Mouse (Mus musculus) midbrain, embryonic 11.5 days (tissue): ENCODE results near the gene Slc24a3. TPM values are rescaled to one million over a fixed set of nuclear protein-coding genes. Genes with fewer than 3 reads are reported as not detected.

ENCODE experiments used
- ATAC-seq: fragments of 200-750 bp; cut with Nextera tagmentation; 2 replicates; pipeline ENCODE4 v1.8.0; 2017; ENCODE audit warnings: moderate TSS enrichment, moderate library complexity; ENCODE audit not compliant: low FRiP score
- DNase-seq: peaks from one replicate; pipeline ENCODE4 v3.0.0; 2015; ENCODE audit warnings: low spot score; ENCODE audit errors: missing footprints
- H3K27ac ChIP-seq: fragments of 300-500 bp; sonication (generic); 2 replicates; pipeline ENCODE4 v1.5.1; 2014; ENCODE audit warnings: low read depth, low read length
- H3K27me3 ChIP-seq: fragments of 300-500 bp; sonication (generic); 2 replicates; pipeline ENCODE4 v1.6.1; 2014; ENCODE audit warnings: mild to moderate bottlenecking, low read length, moderate library complexity, mixed read lengths; ENCODE audit not compliant: control insufficient read depth, insufficient read depth
- H3K36me3 ChIP-seq: fragments of 300-500 bp; sonication (generic); 2 replicates; pipeline ENCODE4 v1.6.1; 2014; ENCODE audit warnings: mild to moderate bottlenecking, low read length, moderate library complexity, mixed read lengths; ENCODE audit not compliant: control insufficient read depth, insufficient read depth
- H3K4me1 ChIP-seq: fragments of 300-500 bp; sonication (generic); 2 replicates; pipeline ENCODE4 v1.6.1; 2014; ENCODE audit warnings: low read length; ENCODE audit not compliant: control insufficient read depth, insufficient read depth
- H3K4me2 ChIP-seq: fragments of 300-500 bp; sonication (generic); 2 replicates; pipeline ENCODE4 v1.6.1; 2014; ENCODE audit warnings: mild to moderate bottlenecking, moderate library complexity
- H3K4me3 ChIP-seq: fragments of 300-500 bp; sonication (generic); 2 replicates; pipeline ENCODE4 v1.5.1; 2014; ENCODE audit warnings: low read depth, low read length
- H3K9ac ChIP-seq: fragments of 300-500 bp; sonication (generic); 2 replicates; pipeline ENCODE4 v1.6.1; 2014; ENCODE audit warnings: low read length
- H3K9me3 ChIP-seq: fragments of 300-500 bp; sonication (generic); 2 replicates; pipeline ENCODE4 v1.6.1; 2016; ENCODE audit warnings: low read length; ENCODE audit not compliant: control insufficient read depth
- WGBS: fragments of 180-500 bp; shearing (Covaris S2); extraction: QIAGEN DNeasy Blood & Tissue Kit; methylation state at CpG from one replicate; pipeline ENCODE4 v1.1.7; 2014; 5-methylcytosine and 5-hydroxymethylcytosine counted together
- polyA plus RNA-seq: library from polyadenylated mRNA; unstranded; fragments of >200 nt; fragmentation: Nextera tagmentation; extraction: Ambion mirVana; gene quantifications from 2 replicates; pipeline ENCODE4 v1.2.1, GENCODE M21; 2014

The Slc24a3 gene
- polyA plus RNA-seq, 1 experiment from 2014 or later, result 1.9 TPM

DNA sequence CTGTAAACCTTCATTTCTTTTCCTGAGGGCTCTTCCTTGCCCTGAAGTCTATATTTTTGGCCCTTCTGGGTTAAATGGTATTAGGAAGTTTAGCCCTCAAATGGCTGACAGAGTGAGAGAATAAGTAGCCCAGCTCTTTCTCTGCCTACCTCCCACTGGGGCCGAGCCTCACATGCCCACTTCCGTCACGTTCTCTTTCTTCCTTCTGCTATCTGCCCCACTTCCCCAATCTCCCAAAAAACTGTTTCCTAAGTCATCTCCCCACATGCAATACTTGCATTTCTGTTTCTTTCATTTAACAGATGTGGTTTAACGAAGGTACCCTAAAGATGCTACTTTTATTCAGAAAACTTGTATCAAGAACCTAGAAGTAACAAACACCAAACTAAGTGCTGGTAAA, 406.6 kb downstream of the Slc24a3 start:
- no peak for ATAC-seq
- no peak overlapping the region for H3K4me3 ChIP-seq
- no peak overlapping the region for H3K9ac ChIP-seq
- DNase-seq, result no peak
- no peaks in the 10 kb centered on the region for H3K9me3 ChIP-seq
- WGBS, result 85% methylated on average over 4 of the region's 4 CpGs
- H3K4me2 ChIP-seq, result no peak overlapping the region
- H3K27me3 ChIP-seq, result no peaks in the 10 kb centered on the region
- H3K36me3 ChIP-seq, result no peaks in the 10 kb centered on the region
- no peak overlapping the region for H3K27ac ChIP-seq
- no peaks in the 10 kb centered on the region for H3K4me1 ChIP-seq

DNA sequence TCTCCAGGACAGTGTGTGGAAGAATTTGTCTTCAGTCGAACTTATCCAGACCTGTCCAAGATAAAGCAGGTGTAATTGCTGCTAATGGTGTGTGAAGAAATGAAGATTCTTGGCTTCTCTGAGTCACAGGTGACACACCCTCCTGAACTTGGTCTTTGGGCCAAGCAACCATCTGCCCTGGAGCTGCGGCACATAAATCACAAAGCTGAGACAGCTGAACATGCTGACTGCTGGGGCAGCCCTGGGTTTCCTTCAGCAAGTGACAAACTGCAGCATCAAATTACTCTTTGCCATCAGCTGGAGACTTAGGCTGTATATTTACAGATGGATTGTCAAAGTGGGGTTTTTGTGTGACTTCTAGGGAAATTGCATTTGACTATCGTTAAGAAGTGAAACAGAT, 415.5 kb downstream of the Slc24a3 start:
- Histone ChIP-seq H3K9ac (no peak overlapping the region), H3K4me1 (no peaks in the 10 kb centered on the region), H3K9me3 (no peaks in the 10 kb centered on the region), H3K27me3 (no peaks in the 10 kb centered on the region), H3K36me3 (no peaks in the 10 kb centered on the region), H3K4me3 (no peak overlapping the region), H3K27ac (no peak overlapping the region), H3K4me2 (no peak overlapping the region)
- 82% methylated on average over 3 of the region's 3 CpGs for WGBS
- no peak for ATAC-seq
- DNase-seq, result no peak

DNA sequence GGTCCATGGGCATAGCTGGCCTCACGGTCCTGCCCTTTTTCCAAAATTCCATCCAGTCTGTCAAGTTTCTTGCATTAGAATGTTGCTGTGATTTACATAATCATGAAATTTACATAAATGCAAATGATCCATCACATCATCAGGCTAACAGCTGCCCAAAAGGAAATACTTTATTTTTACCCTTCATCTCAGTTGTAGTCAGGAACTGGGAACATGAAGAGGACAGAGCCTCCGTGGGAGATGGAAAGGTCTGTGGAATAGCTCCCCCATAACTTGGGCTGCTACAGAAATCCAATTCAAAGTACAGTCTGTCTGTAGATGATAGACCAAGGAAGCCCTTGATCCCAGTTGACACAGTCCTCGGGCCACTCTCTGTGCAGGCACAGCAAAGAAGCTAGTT, 417.9 kb downstream of the Slc24a3 start:
- H3K9me3 ChIP-seq, result no peaks in the 10 kb centered on the region
- H3K27me3 ChIP-seq, result no peaks in the 10 kb centered on the region
- no peaks in the 10 kb centered on the region for H3K4me1 ChIP-seq
- H3K27ac ChIP-seq, result no peak overlapping the region
- H3K4me2 ChIP-seq, result no peak overlapping the region
- no peaks in the 10 kb centered on the region for H3K36me3 ChIP-seq
- DNase-seq, result no peak
- no peak overlapping the region for H3K4me3 ChIP-seq
- 87% methylated on average over 3 of the region's 3 CpGs for WGBS
- ATAC-seq, result no peak
- H3K9ac ChIP-seq, result no peak overlapping the region

DNA sequence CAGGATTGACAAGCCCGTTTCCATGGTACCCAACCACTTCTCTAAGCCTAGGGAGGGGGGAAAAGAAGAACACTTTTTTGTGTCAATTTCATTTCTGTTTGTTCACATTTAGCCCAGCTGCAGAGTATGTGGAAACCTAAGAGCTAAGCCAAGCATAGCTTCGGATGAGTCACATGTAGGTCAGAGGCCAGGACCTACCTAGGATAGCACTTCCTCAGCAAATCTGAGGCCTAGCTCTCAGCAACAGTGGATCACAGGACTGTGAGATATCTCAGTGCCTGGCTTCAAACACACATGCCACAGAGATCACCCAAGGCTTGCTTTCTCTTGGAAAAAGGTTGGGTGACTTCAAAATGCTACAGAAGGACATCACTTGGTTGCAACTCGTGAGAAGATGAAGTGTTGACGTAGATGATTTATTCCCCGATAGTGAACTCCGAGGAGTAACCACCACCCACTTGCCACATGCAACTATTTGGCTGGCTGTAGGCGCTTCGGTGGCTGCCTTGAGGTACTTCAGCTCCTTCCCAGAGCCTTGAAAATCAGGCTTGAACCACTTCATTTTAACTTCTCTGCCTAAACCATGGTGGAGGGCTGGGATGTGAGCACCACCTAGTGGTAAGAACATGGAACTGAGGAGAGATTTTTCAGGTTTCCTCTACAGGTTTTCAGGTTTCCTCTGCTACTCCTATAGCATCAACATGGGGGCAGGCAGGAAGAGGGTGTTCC, 420.6 kb downstream of the Slc24a3 start:
- DNase-seq (peak; percentile 94), ATAC-seq (peak; percentile 88)
- Histone ChIP-seq H3K4me2 (no peak overlapping the region), H3K27ac (no peak overlapping the region), H3K4me3 (no peak overlapping the region), H3K4me1 (no peaks in the 10 kb centered on the region), H3K9me3 (no peaks in the 10 kb centered on the region), H3K27me3 (no peaks in the 10 kb centered on the region), H3K9ac (no peak overlapping the region), H3K36me3 (no peaks in the 10 kb centered on the region)
- 73% methylated on average over 8 of the region's 8 CpGs for WGBS

DNA sequence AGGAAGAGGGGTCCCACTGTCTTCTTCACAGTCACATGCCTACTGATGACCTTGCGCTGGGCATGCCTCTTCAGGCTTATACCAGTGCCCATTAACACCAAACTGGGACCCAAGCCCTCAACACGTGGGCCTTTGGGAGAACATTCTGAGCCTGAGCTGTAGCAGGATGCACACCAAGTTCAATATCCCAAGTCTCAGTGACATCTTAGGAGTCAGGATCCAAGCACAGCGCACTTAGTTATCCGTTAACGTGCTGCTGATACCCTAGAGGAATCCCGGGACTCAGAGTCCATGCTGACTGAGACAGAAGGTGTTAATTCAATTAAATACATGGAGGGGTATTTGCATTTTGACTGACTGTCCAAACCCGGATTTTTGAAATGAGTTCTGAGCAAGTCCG, 424.3 kb downstream of the Slc24a3 start:
- Histone ChIP-seq H3K36me3 (no peaks in the 10 kb centered on the region), H3K4me2 (no peak overlapping the region), H3K9me3 (no peaks in the 10 kb centered on the region), H3K27me3 (no peaks in the 10 kb centered on the region), H3K9ac (no peak overlapping the region), H3K4me3 (no peak overlapping the region), H3K4me1 (no peaks in the 10 kb centered on the region), H3K27ac (no peak overlapping the region)
- DNase-seq (no peak), ATAC-seq (no peak)
- 87% methylated on average over 8 of the region's 8 CpGs for WGBS

DNA sequence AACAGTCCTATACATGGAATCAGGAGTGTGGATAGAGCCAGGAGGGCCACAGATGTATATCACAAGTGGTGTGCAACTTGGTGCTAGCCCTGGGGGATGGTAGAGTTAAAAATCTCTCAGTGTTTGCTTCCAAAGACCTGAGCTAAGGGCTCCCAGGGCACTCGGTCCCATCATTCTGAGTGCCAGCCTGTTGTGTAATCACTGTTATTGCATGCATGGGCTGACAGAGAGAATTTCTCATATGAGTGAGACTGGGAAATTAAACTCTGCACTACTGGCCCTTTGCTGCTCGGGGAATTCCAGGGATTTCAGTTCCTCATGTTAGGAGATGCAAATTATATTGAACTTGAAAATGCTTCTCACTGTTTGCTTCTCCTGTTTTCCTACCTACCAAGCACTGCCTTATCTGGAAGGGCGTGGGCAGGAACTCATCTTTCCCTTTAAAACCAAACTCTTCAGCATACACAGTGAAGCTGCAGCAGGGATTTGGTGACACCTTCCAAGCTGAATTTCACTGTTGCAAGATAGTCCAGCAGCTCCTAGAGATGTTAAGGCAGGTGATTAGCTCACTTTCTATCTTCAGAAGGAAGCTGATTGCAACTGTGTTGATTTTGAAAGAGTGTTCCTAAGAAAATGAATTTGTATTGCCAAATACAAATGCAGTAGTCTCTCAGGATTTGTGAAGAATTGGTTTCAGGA, 426.2 kb downstream of the Slc24a3 start:
- H3K36me3 ChIP-seq, result no peaks in the 10 kb centered on the region
- 88% methylated on average over 3 of the region's 3 CpGs for WGBS
- H3K9ac ChIP-seq, result no peak overlapping the region

DNA sequence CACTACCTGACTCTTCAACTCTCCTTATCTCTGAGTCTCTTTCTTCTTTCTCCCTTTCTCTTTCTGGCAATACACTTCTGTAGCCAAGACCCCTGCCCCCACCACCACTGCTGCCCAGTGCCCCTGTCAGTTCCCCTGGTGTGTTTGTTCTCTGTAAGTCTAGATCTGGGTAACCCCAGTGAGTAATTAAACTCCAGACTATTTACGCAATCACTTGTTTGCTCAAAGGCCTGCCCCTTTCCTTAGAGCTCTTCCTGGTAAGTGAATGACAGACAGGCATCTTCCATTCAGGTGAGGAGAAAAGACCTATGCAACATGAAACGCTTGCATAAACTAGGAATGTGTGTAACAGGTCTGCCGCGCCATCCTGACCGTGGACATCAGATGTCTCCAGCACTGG, 430.3 kb downstream of the Slc24a3 start:
- Histone ChIP-seq H3K4me2 (no peak overlapping the region), H3K27ac (no peak overlapping the region), H3K27me3 (no peaks in the 10 kb centered on the region), H3K36me3 (no peaks in the 10 kb centered on the region), H3K9ac (no peak overlapping the region), H3K4me1 (no peaks in the 10 kb centered on the region), H3K9me3 (no peaks in the 10 kb centered on the region), H3K4me3 (no peak overlapping the region)
- DNase-seq (no peak), ATAC-seq (no peak)
- WGBS, result 89% methylated on average over 5 of the region's 5 CpGs

More for the DNA sequence above, 426.2 kb downstream of the Slc24a3 start:
- Histone ChIP-seq H3K4me1 (no peaks in the 10 kb centered on the region), H3K27me3 (no peaks in the 10 kb centered on the region), H3K4me2 (no peak overlapping the region), H3K27ac (no peak overlapping the region), H3K9me3 (no peaks in the 10 kb centered on the region), H3K4me3 (no peak overlapping the region)
- DNase-seq, result no peak
- no peak for ATAC-seq

DNA sequence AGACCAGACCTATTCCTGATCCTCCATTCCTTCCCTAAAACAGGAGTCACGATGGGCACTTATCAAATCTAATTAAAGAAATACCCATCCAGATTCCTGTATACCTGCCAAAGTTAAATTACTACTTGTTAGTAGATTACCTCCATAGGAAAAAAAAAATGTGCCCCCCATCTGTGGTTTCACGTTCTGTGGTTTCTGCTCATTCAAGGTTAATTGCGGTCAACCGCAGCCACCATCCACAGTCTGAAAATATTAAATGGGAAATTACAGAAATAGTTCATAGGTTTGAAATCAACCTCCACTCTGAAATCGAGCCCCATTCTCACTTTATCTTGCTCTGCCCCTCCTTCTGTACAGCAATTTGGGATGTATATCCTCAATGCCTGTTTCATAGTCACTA, 440.3 kb downstream of the Slc24a3 start:
- ATAC-seq, result no peak
- no peaks in the 10 kb centered on the region for H3K4me1 ChIP-seq
- H3K36me3 ChIP-seq, result no peaks in the 10 kb centered on the region
- no peaks in the 10 kb centered on the region for H3K9me3 ChIP-seq
- no peak overlapping the region for H3K4me3 ChIP-seq
- H3K4me2 ChIP-seq, result no peak overlapping the region
- 93% methylated on average over 5 of the region's 5 CpGs for WGBS
- no peak overlapping the region for H3K27ac ChIP-seq
- H3K27me3 ChIP-seq, result no peaks in the 10 kb centered on the region
- H3K9ac ChIP-seq, result no peak overlapping the region
- DNase-seq, result no peak

DNA sequence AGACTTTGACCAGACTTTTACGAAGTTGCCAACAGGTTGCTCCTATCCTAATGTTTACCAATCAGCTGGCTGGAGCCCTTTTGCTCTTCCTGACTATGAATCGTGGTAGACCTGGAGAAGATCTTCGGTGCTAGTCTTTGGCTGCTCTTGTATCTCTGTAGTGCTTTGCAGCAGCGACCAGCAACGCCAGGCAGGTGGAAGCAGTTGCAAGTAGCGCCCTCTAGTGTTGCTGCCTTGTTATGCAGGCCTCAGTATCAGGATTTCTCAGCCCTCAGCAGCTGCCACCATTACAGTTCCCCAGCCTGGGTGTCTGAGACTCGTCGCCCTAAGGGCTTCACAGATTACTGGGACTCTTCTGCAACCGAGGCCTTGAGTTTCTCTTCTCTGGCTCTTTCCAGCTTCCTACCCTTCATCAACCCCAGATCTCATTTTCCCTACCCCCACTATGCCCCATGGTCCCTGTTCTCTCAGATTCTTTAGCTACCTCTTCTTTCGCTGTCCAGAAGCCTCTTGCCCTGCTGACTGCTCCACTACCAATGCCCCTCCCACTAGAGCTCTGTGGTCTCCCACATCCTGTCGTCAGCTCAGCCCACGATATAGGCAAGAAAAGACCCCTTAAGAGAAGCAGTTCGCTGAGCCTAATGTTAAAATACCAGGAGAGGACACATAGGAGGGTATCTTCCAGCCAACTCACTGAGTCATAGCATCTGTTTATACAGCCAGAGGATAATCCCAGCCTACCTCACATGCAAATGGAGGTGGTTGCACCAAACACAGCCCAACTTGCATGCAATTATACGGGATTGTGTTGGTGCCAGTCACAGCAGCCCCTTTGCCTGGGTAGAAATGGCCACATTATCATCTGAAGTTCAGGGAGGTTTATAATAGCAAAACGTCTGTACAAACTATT, 443.5 kb downstream of the Slc24a3 start:
- no peaks in the 10 kb centered on the region for H3K9me3 ChIP-seq
- H3K4me3 ChIP-seq, result no peak overlapping the region
- H3K4me1 ChIP-seq, result no peaks in the 10 kb centered on the region
- H3K4me2 ChIP-seq, result no peak overlapping the region
- ATAC-seq (peak; percentile 56; the same call in 1 of the 2 replicates), DNase-seq (peak; percentile 94)
- no peaks in the 10 kb centered on the region for H3K36me3 ChIP-seq
- H3K27ac ChIP-seq, result no peak overlapping the region
- 43% methylated on average over 15 of the region's 15 CpGs for WGBS
- no peaks in the 10 kb centered on the region for H3K27me3 ChIP-seq
- no peak overlapping the region for H3K9ac ChIP-seq
